Mouse (Mus musculus): ENCODE data around the gene Pwwp2b. TPM values are rescaled to one million over a fixed set of nuclear protein-coding genes. Genes with fewer than 3 reads are reported as not detected.

The Pwwp2b gene
- 3.4 and 3.5 TPM in 2 replicates for total RNA-seq (2014; rRNA removed)
- polyA plus RNA-seq (2015; fragmentation: Nextera tagmentation; extraction: Ambion mirVana) = 4.5 and 4.7 TPM in 2 replicates

- peak; percentile 57 for DNase-seq (ENCODE audit: low spot score)
- peak within 1 kb of the TSS; percentile 38; the same call in 1 of the 2 replicates for H3K27ac ChIP-seq (ENCODE audit: low read depth, low read length)
- H3K9me3 ChIP-seq (ENCODE audit: low read length) = no peaks in the 10 kb centered on the region
- no peak for TF ChIP-seq CTCF (IDR thresholded peaks at IDR 0.05)
- peaks cover 12% of the 10 kb centered on the region; the same call in 1 of the 2 replicates for H3K4me1 ChIP-seq (ENCODE audit: insufficient read depth, low read length)
- H3K36me3 ChIP-seq (ENCODE audit: insufficient read depth, low read length) = no peaks in the 10 kb centered on the region
- WGBS = under 1% methylated on average over 46 of the region's 72 CpGs
- peaks cover 3% of the 10 kb centered on the region; the same call in 1 of the 2 replicates for H3K27me3 ChIP-seq (ENCODE audit: insufficient read depth, low read length)
- H3K4me2 ChIP-seq (ENCODE audit: low read depth, low read length, poor library complexity, severe bottlenecking) = peak within 1 kb of the TSS; percentile 99
- peak within 1 kb of the TSS; percentile 65 for H3K9ac ChIP-seq (replicated peaks; ENCODE audit: low read length, poor library complexity, severe bottlenecking)
- peak; percentile 72 for ATAC-seq (ENCODE audit: low FRiP score)
- peak within 1 kb of the TSS; percentile 61 for H3K4me3 ChIP-seq (ENCODE audit: low read depth, low read length)
Observed at GRCm38 (mm10) chr7:139247881-139248614, at the start of gene Pwwp2b. Gene Pwwp2b, plus strand, starts transcription at chr7:139248482.

GRCm38 (mm10) chr7:139200108-139200507 is 48.2 kb upstream of the Pwwp2b start:
- Histone ChIP-seq H3K36me3 (ENCODE audit: insufficient read depth, low read length) (no peaks in the 10 kb centered on the region), H3K27ac (ENCODE audit: low read depth, low read length) (no peak overlapping the region), H3K4me3 (ENCODE audit: low read depth, low read length) (no peak overlapping the region), H3K27me3 (ENCODE audit: insufficient read depth, low read length) (no peaks in the 10 kb centered on the region), H3K4me2 (ENCODE audit: low read depth, low read length, poor library complexity, severe bottlenecking) (no peak overlapping the region), H3K9ac (replicated peaks; ENCODE audit: low read length, poor library complexity, severe bottlenecking) (no peak overlapping the region), H3K9me3 (ENCODE audit: low read length) (no peaks in the 10 kb centered on the region), H3K4me1 (ENCODE audit: insufficient read depth, low read length) (no peaks in the 10 kb centered on the region)
- peak; percentile 81 for DNase-seq (ENCODE audit: low spot score)
- WGBS = 31% methylated on average over 7 of the region's 7 CpGs
- peak; percentile 89 for TF ChIP-seq CTCF (IDR thresholded peaks at IDR 0.05)
- no peak for ATAC-seq (ENCODE audit: low FRiP score)

GRCm38 (mm10) chr7:139201209-139201608 is 47.1 kb upstream of the Pwwp2b start:
- no peak overlapping the region for H3K4me3 ChIP-seq (ENCODE audit: low read depth, low read length)
- no peaks in the 10 kb centered on the region for H3K4me1 ChIP-seq (ENCODE audit: insufficient read depth, low read length)
- DNase-seq (ENCODE audit: low spot score) (no peak), ATAC-seq (ENCODE audit: low FRiP score) (no peak)
- TF ChIP-seq CTCF (IDR thresholded peaks at IDR 0.05) = no peak
- no peaks in the 10 kb centered on the region for H3K9me3 ChIP-seq (ENCODE audit: low read length)
- H3K27ac ChIP-seq (ENCODE audit: low read depth, low read length) = no peak overlapping the region
- no peaks in the 10 kb centered on the region for H3K27me3 ChIP-seq (ENCODE audit: insufficient read depth, low read length)
- no peak overlapping the region for H3K9ac ChIP-seq (replicated peaks; ENCODE audit: low read length, poor library complexity, severe bottlenecking)
- no peaks in the 10 kb centered on the region for H3K36me3 ChIP-seq (ENCODE audit: insufficient read depth, low read length)
- H3K4me2 ChIP-seq (ENCODE audit: low read depth, low read length, poor library complexity, severe bottlenecking) = no peak overlapping the region
- 61% methylated on average over 6 of the region's 6 CpGs for WGBS

- Histone ChIP-seq H3K27me3 (ENCODE audit: insufficient read depth, low read length) (no peaks in the 10 kb centered on the region), H3K36me3 (ENCODE audit: insufficient read depth, low read length) (no peaks in the 10 kb centered on the region), H3K4me1 (ENCODE audit: insufficient read depth, low read length) (no peaks in the 10 kb centered on the region; the same call in 1 of the 2 replicates), H3K4me3 (ENCODE audit: low read depth, low read length) (no peak overlapping the region), H3K9me3 (ENCODE audit: low read length) (no peaks in the 10 kb centered on the region), H3K27ac (ENCODE audit: low read depth, low read length) (no peak overlapping the region), H3K4me2 (ENCODE audit: low read depth, low read length, poor library complexity, severe bottlenecking) (no peak overlapping the region), H3K9ac (replicated peaks; ENCODE audit: low read length, poor library complexity, severe bottlenecking) (no peak overlapping the region)
- DNase-seq (ENCODE audit: low spot score) (peak; percentile 74), ATAC-seq (ENCODE audit: low FRiP score) (no peak)
- TF ChIP-seq CTCF (IDR thresholded peaks at IDR 0.05) = peak; percentile 98
- 28% methylated on average over 7 of the region's 7 CpGs for WGBS
Observed at GRCm38 (mm10) chr7:139208023-139208772, 40.1 kb upstream of the Pwwp2b start.

GRCm38 (mm10) chr7:139208773-139209095 is 39.5 kb upstream of the Pwwp2b start:
- H3K36me3 ChIP-seq (ENCODE audit: insufficient read depth, low read length) = no peaks in the 10 kb centered on the region
- no peaks in the 10 kb centered on the region for H3K27me3 ChIP-seq (ENCODE audit: insufficient read depth, low read length)
- no peak overlapping the region for H3K4me2 ChIP-seq (ENCODE audit: low read depth, low read length, poor library complexity, severe bottlenecking)
- H3K9me3 ChIP-seq (ENCODE audit: low read length) = no peaks in the 10 kb centered on the region
- no peak overlapping the region for H3K4me3 ChIP-seq (ENCODE audit: low read depth, low read length)
- WGBS = 93% methylated on average over 4 of the region's 4 CpGs
- H3K27ac ChIP-seq (ENCODE audit: low read depth, low read length) = no peak overlapping the region
- H3K4me1 ChIP-seq (ENCODE audit: insufficient read depth, low read length) = peaks cover 1% of the 10 kb centered on the region
- H3K9ac ChIP-seq (replicated peaks; ENCODE audit: low read length, poor library complexity, severe bottlenecking) = no peak overlapping the region
- DNase-seq (ENCODE audit: low spot score) (no peak), ATAC-seq (ENCODE audit: low FRiP score) (no peak)
- TF ChIP-seq CTCF (IDR thresholded peaks at IDR 0.05) = no peak

- H3K27ac ChIP-seq (ENCODE audit: low read depth, low read length) = no peak overlapping the region
- no peak overlapping the region for H3K4me2 ChIP-seq (ENCODE audit: low read depth, low read length, poor library complexity, severe bottlenecking)
- ATAC-seq (ENCODE audit: low FRiP score) = no peak
- no peak overlapping the region for H3K4me3 ChIP-seq (ENCODE audit: low read depth, low read length)
- 91% methylated on average over 6 of the region's 6 CpGs for WGBS
- H3K27me3 ChIP-seq (ENCODE audit: insufficient read depth, low read length) = no peaks in the 10 kb centered on the region
- no peaks in the 10 kb centered on the region for H3K36me3 ChIP-seq (ENCODE audit: insufficient read depth, low read length)
- no peak overlapping the region for H3K9ac ChIP-seq (replicated peaks; ENCODE audit: low read length, poor library complexity, severe bottlenecking)
- TF ChIP-seq CTCF (IDR thresholded peaks at IDR 0.05) = no peak
- no peaks in the 10 kb centered on the region for H3K9me3 ChIP-seq (ENCODE audit: low read length)
- no peak for DNase-seq (ENCODE audit: low spot score)
- peaks cover 4% of the 10 kb centered on the region for H3K4me1 ChIP-seq (ENCODE audit: insufficient read depth, low read length)
Observed at GRCm38 (mm10) chr7:139211761-139212160, 36.5 kb upstream of the Pwwp2b start.

Measured in midbrain, postnatal 0 days (tissue).